Comparison of ENCODE assay signal across 28 mouse cellular contexts in the genomic region with DNA sequence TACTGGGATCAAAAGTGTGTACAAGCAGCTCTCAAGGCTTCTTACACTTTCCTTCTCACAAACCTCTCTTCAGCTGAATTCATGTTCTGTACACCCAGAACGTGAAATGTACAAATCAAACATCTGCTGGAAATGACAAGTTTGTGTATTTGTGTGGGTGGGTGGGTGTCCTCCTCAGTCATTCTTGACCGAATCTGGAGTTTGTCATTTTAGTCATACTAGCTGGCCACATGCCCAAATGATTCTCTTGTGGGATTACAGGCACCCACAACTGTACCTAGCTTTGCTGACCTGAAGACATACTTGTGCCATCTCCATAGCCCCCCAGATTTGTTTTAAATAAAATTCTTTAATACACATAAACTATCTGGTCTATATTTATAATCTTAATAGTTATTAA.
"Had no signal": no experiment of that assay in that cellular context is flagged by ENCODE, and none has a peak within 500 bp of the region (broad histone marks: within the 10 kb centered on the region; RNA-seq: fewer than 3 reads in every experiment).

No protein-coding gene starts in this region.

- H3K4me1 ChIP-seq: limb, embryonic 12.5 days had no signal

- H3K27me3 ChIP-seq: heart, embryonic 15.5 days; hindbrain, embryonic 12.5 days; intestine, embryonic 15.5 days; liver, embryonic 13.5 days; liver, embryonic 15.5 days had no signal

- H3K9ac ChIP-seq: heart, embryonic 15.5 days; hindbrain, embryonic 14.5 days; intestine, embryonic 15.5 days; limb, embryonic 12.5 days; liver, embryonic 13.5 days; liver, embryonic 15.5 days; liver, postnatal 0 days had no signal

- H3K27ac ChIP-seq: hindbrain, embryonic 10.5 days; hindbrain, embryonic 12.5 days; hindbrain, embryonic 14.5 days; left cerebral cortex, adult 2 months; limb, embryonic 10.5 days; limb, embryonic 12.5 days; liver, embryonic 13.5 days; liver, embryonic 15.5 days had no signal

- ATAC-seq: hindbrain, embryonic 16.5 days; inflammation-experienced regulatory T-cells, adult 6 months; intestine, embryonic 15.5 days; intestine, postnatal 0 days; liver, postnatal 0 days had no signal

- DNase-seq: gastrocnemius, postnatal 14 days; gastrocnemius, postnatal 36 days; heart, postnatal 10 days; heart, postnatal 4 days; kidney, adult 18-20 months; kidney, adult 8-10 months; kidney, postnatal 10 days; kidney, postnatal 25 days; kidney, postnatal 4 days; liver; liver, embryonic 13.5 days; liver, postnatal 0 days had no signal

- H3K4me3 ChIP-seq: heart, embryonic 13.5 days; heart, embryonic 15.5 days; hindbrain, embryonic 10.5 days; hindbrain, embryonic 12.5 days; intestine, embryonic 15.5 days; layer of hippocampus, adult 2 months; left cerebral cortex, adult 2 months; limb, embryonic 10.5 days; limb, embryonic 12.5 days; liver, embryonic 13.5 days; liver, embryonic 15.5 days had no signal

- H3K4me2 ChIP-seq: heart, embryonic 11.5 days; heart, embryonic 13.5 days; heart, embryonic 15.5 days; hindbrain, embryonic 12.5 days; hindbrain, embryonic 14.5 days; intestine, embryonic 15.5 days; limb, embryonic 12.5 days; liver, embryonic 11.5 days; liver, embryonic 13.5 days; liver, embryonic 15.5 days had no signal

- H3K9me3 ChIP-seq: heart, embryonic 13.5 days; heart, embryonic 15.5 days; hindbrain, embryonic 10.5 days; hindbrain, embryonic 12.5 days; intestine, embryonic 15.5 days; limb, embryonic 10.5 days; limb, embryonic 12.5 days; liver, embryonic 13.5 days; liver, embryonic 15.5 days had no signal
